Comparison of ENCODE assay signal across 17 mouse cellular contexts in genomic region chr4:133138971-133139370, GRCm38 (mm10). TPM values are rescaled to one million over a fixed set of nuclear protein-coding genes. Genes with fewer than 3 reads are reported as not detected.
DNase-seq lines count a peak whose midpoint lies in the region; ATAC-seq and TF ChIP-seq lines count a peak whose summit lies in the region.
"Had no signal": no experiment of that assay in that cellular context is flagged by ENCODE, and none has a peak within 500 bp of the region (broad histone marks: within the 10 kb centered on the region; RNA-seq: fewer than 3 reads in every experiment).

No protein-coding gene starts in this region.

- no peak for TF ChIP-seq POLR2A in bone marrow macrophage, adult 2 months (IDR thresholded peaks at IDR 0.05; ENCODE audit: borderline replicate concordance, low read depth, low read length)

- H3K9ac ChIP-seq in heart, embryonic 15.5 days, result no peak overlapping the region
- no peak overlapping the region for H3K9ac ChIP-seq in heart, embryonic 11.5 days (ENCODE audit: low read depth, low read length)
- H3K9ac ChIP-seq: limb, embryonic 12.5 days; midbrain, embryonic 15.5 days had no signal

- no peak for ATAC-seq in heart, embryonic 15.5 days (replicated peaks; ENCODE audit: insufficient number of reproducible peaks, insufficient read depth, low FRiP score, low read depth)
- ATAC-seq in heart, embryonic 11.5 days (replicated peaks; ENCODE audit: insufficient number of reproducible peaks, low FRiP score, low TSS enrichment), result no peak
- 0 out of 2 replicates have a peak, but pooled peaks have one; percentile 26 for ATAC-seq in megakaryocyte progenitor cell, adult 5-6 weeks (replicated peaks; ENCODE audit: poor library complexity)
- ATAC-seq: forebrain, embryonic 14.5 days; midbrain, embryonic 15.5 days had no signal

- peaks cover 12% of the 10 kb centered on the region for H3K4me1 ChIP-seq in heart, embryonic 15.5 days (replicated peaks)
- H3K4me1 ChIP-seq in heart, embryonic 11.5 days (ENCODE audit: control insufficient read depth, insufficient read depth, low read length), result no peaks in the 10 kb centered on the region
- peaks cover 53% of the 10 kb centered on the region for H3K4me1 ChIP-seq in bone marrow macrophage, adult 2 months (ENCODE audit: control insufficient read depth, insufficient read depth, low read length)
- H3K4me1 ChIP-seq: limb, embryonic 12.5 days; midbrain, embryonic 15.5 days had no signal

- no peak for TF ChIP-seq CTCF in bone marrow macrophage, adult 2 months (IDR thresholded peaks at IDR 0.05; ENCODE audit: low read depth, low read length)

- H3K27me3 ChIP-seq in heart, embryonic 15.5 days, result no peaks in the 10 kb centered on the region
- no peaks in the 10 kb centered on the region for H3K27me3 ChIP-seq in heart, embryonic 11.5 days (ENCODE audit: control insufficient read depth, insufficient read depth, low read length)
- H3K27me3 ChIP-seq: limb, embryonic 12.5 days; midbrain, embryonic 15.5 days had no signal

- 55% methylated on average over 4 of the region's 4 CpGs for WGBS in heart, embryonic 15.5 days
- 71% methylated on average over 4 of the region's 4 CpGs for WGBS in heart, embryonic 11.5 days (ENCODE audit: insufficient replicate concordance)

- H3K4me2 ChIP-seq in heart, embryonic 15.5 days, result no peak overlapping the region
- no peak overlapping the region for H3K4me2 ChIP-seq in heart, embryonic 11.5 days
- H3K4me2 ChIP-seq: limb, embryonic 12.5 days; midbrain, embryonic 15.5 days had no signal

- H3K27ac ChIP-seq in heart, embryonic 15.5 days, result 0 out of 2 replicates have a peak overlapping the region, but pooled peaks have one; percentile 26
- no peak overlapping the region for H3K27ac ChIP-seq in heart, embryonic 11.5 days (ENCODE audit: low read depth, low read length)
- H3K27ac ChIP-seq in bone marrow macrophage, adult 2 months (ENCODE audit: insufficient read depth, low read depth, low read length), result peak overlapping the region; percentile 95
- H3K27ac ChIP-seq: limb, embryonic 12.5 days; midbrain, embryonic 15.5 days; stomach, postnatal 0 days had no signal

- no peak overlapping the region for H3K4me3 ChIP-seq in heart, embryonic 15.5 days
- H3K4me3 ChIP-seq in heart, embryonic 11.5 days (ENCODE audit: low read depth, low read length), result no peak overlapping the region
- H3K4me3 ChIP-seq in bone marrow macrophage, adult 2 months (ENCODE audit: insufficient read depth, low read length), result no peak overlapping the region
- H3K4me3 ChIP-seq: limb, embryonic 12.5 days; midbrain, embryonic 15.5 days had no signal

- H3K9me3 ChIP-seq in heart, embryonic 15.5 days (replicated peaks), result no peaks in the 10 kb centered on the region
- no peaks in the 10 kb centered on the region for H3K9me3 ChIP-seq in heart, embryonic 11.5 days (replicated peaks; ENCODE audit: control insufficient read depth, low read length)
- H3K9me3 ChIP-seq: midbrain, embryonic 15.5 days had no signal

- DNase-seq in lung, postnatal 25 days (ENCODE audit: low spot score), result peak; percentile 20
- no peak for DNase-seq in lung, adult 18-20 months
- no peak for DNase-seq in adrenal gland, postnatal 4 days (ENCODE audit: low spot score in 2 of 2)
- DNase-seq: adrenal gland, postnatal 25 days; cerebellum, adult 8-10 months; embryo, embryonic 11 days; gastrocnemius, postnatal 10 days; right cerebral cortex, postnatal 4 days; thymus, postnatal 36 days had no signal

- peaks cover 4% of the 10 kb centered on the region; the same call in 1 of the 2 replicates for H3K36me3 ChIP-seq in heart, embryonic 15.5 days
- H3K36me3 ChIP-seq in heart, embryonic 11.5 days (ENCODE audit: control insufficient read depth, insufficient read depth, low read length), result peaks cover 7% of the 10 kb centered on the region
- H3K36me3 ChIP-seq: midbrain, embryonic 15.5 days had no signal

RNA-seq across cellular contexts. Expression of gene Wasf2, which starts 8.7 kb away (rescaled TPM):
- polyA plus RNA-seq in heart, embryonic 15.5 days (2015; fragmentation: Nextera tagmentation; extraction: Ambion mirVana), result 67.3 and 72.8 TPM in 2 replicates
- polyA plus RNA-seq in heart, embryonic 11.5 days (2014; fragmentation: Nextera tagmentation; extraction: Ambion mirVana), result 37.3 and 55.8 TPM in 2 replicates
- polyA plus RNA-seq in bone marrow macrophage, adult 2 months (2012; ENCODE audit: insufficient read depth, insufficient read length, missing spikeins), result 133 and 150 TPM in 2 replicates
- 124 and 135 TPM in 2 replicates for total RNA-seq in megakaryocyte progenitor cell, adult 5-6 weeks (2015)
- total RNA-seq in megakaryocyte progenitor cell, adult 5-6 weeks (2017), result 24.7 and 35.1 TPM in 2 replicates
- 100 to 1,000 TPM; 155 to 157 TPM for total RNA-seq in adrenal gland, postnatal 4 days (2021)
